ENCODE assay signal across 9 mouse cellular contexts in genomic region chr7:73399501-73400044, GRCm38 (mm10). TPM values are rescaled to one million over a fixed set of nuclear protein-coding genes. Genes with fewer than 3 reads are reported as not detected.
DNase-seq lines count a peak whose midpoint lies in the region; ATAC-seq and TF ChIP-seq lines count a peak whose summit lies in the region.
"Had no signal": no experiment of that assay in that cellular context is flagged by ENCODE, and none has a peak within 500 bp of the region (broad histone marks: within the 10 kb centered on the region; RNA-seq: fewer than 3 reads in every experiment).

No protein-coding gene starts in this region.

- no peak overlapping the region for H3K9ac ChIP-seq in liver, embryonic 12.5 days

- peak overlapping the region; percentile 55 for H3K4me2 ChIP-seq in liver, embryonic 12.5 days
- H3K4me2 ChIP-seq in myocyte (ENCODE audit: low read depth) = peak overlapping the region; percentile 72

- H3K36me3 ChIP-seq in liver, embryonic 12.5 days = no peaks in the 10 kb centered on the region
- H3K36me3 ChIP-seq in myocyte (ENCODE audit: control insufficient read depth, insufficient read depth) = no peaks in the 10 kb centered on the region

- H3K79me2 ChIP-seq in myocyte (ENCODE audit: control insufficient read depth, insufficient read depth) = peaks cover 8% of the 10 kb centered on the region

- 7% methylated on average over 19 of the region's 19 CpGs for WGBS in liver, embryonic 12.5 days (ENCODE audit: insufficient replicate concordance)

- peak; percentile 18 for DNase-seq in 416B (ENCODE audit: low read depth)
- DNase-seq in adrenal gland, adult (ENCODE audit: inconsistent age in 2 of 2, low spot score in 1 of 2) = peak; percentile 78 to 94
- peak; percentile 79 to 92 for DNase-seq in heart, adult 18-20 months
- peak; percentile 50 for DNase-seq in kidney, adult 11 months
- DNase-seq in thymus, postnatal 25 days = peak; percentile 42

- peaks cover 75% of the 10 kb centered on the region for H3K27me3 ChIP-seq in liver, embryonic 12.5 days (replicated peaks)
- H3K27me3 ChIP-seq in myocyte (ENCODE audit: control insufficient read depth, insufficient read depth, insufficient read length) = no peaks in the 10 kb centered on the region

- no peak for TF ChIP-seq POLR2A in myocyte (IDR thresholded peaks at IDR 0.05; ENCODE audit: insufficient read length, low read depth)

- ATAC-seq in common myeloid progenitor, adult 5-6 weeks (replicated peaks; ENCODE audit: low read depth, poor library complexity, severe bottlenecking) = peak; percentile 52; the same call in 1 of the 2 replicates
- no peak for ATAC-seq in liver, embryonic 12.5 days

- H3K4me1 ChIP-seq in liver, embryonic 12.5 days = peaks cover 13% of the 10 kb centered on the region

- no peak overlapping the region for H3ac ChIP-seq in myocyte (ENCODE audit: control insufficient read depth, insufficient read length)

- no peak overlapping the region for H3K27ac ChIP-seq in liver, embryonic 12.5 days

- H3K9me3 ChIP-seq in liver, embryonic 12.5 days (replicated peaks) = no peaks in the 10 kb centered on the region

- peak overlapping the region; percentile 23 for H3K4me3 ChIP-seq in liver, embryonic 12.5 days
- peak overlapping the region; percentile 1 for H3K4me3 ChIP-seq in myocyte
- H3K4me3 ChIP-seq: erythroblast, embryonic 14.5 days had no signal

TF ChIP-seq in myocyte, 11 proteins besides CTCF, POLR2A, EP300 and RAD21:
- TF ChIP-seq USF1 (IDR thresholded peaks at IDR 0.05; ENCODE audit: low read depth) = no peak
- no peak for TF ChIP-seq MYOG (IDR thresholded peaks at IDR 0.05; ENCODE audit: control insufficient read depth in 1 of 3, insufficient read depth in 1 of 3, insufficient read length in 2 of 3, low read depth in 2 of 3)
- TF ChIP-seq REST (IDR thresholded peaks at IDR 0.05; ENCODE audit: insufficient read depth, insufficient read length) = no peak
- no peak for TF ChIP-seq SRF (IDR thresholded peaks at IDR 0.05; ENCODE audit: control insufficient read depth, insufficient read length, low read depth)
- TF ChIP-seq TCF12 (IDR thresholded peaks at IDR 0.05; ENCODE audit: insufficient read depth, poor library complexity, severe bottlenecking) = no peak
- no peak for TF ChIP-seq TCF3 (IDR thresholded peaks at IDR 0.05; ENCODE audit: insufficient read length, low read depth)
- TF ChIP-seq POLR2AphosphoS2 (IDR thresholded peaks at IDR 0.05; ENCODE audit: insufficient read length, low read depth) = no peak
- TF ChIP-seq MYOD1 (IDR thresholded peaks at IDR 0.05; ENCODE audit: control insufficient read depth in 1 of 3, insufficient read length in 2 of 3, low read depth in 2 of 3) = no peak
- TF ChIP-seq E2F4 (IDR thresholded peaks at IDR 0.05; ENCODE audit: insufficient read depth) = no peak
- no peak for TF ChIP-seq MAX (IDR thresholded peaks at IDR 0.05; ENCODE audit: low read depth)
- no peak for TF ChIP-seq CEBPB (IDR thresholded peaks at IDR 0.05; ENCODE audit: insufficient read depth, poor library complexity, severe bottlenecking)

RNA-seq across cellular contexts. Expression of gene Rgma, which starts 24.3 kb away (rescaled TPM):
- not detected in 2 replicates for total RNA-seq in common myeloid progenitor, adult 5-6 weeks (2017)
- total RNA-seq in heart, adult 18-20 months (2021) = 10 to 100 TPM; 34.5 to 51.1 TPM
- 0.55 and 0.89 TPM in 2 replicates for polyA plus RNA-seq in liver, embryonic 12.5 days (2016; fragmentation: Nextera tagmentation; extraction: Ambion mirVana)
- polyA plus RNA-seq in myocyte (2012; fragmentation: generic; extraction: Trizol) = 34.0 TPM
- polyA plus RNA-seq: erythroblast, embryonic 14.5 days had no signal

Comparison
In these comparisons a context has a peak if more than half of its experiments do, and no peak if none do; other contexts are left out.
1. DNase-seq: peak in every context shown above with its lines; median percentile 86 in adrenal gland, adult; 86 in heart, adult 18-20 months; 50 in kidney, adult 11 months; 42 in thymus, postnatal 25 days; 18 in 416B.
2. RNA of gene Rgma, which starts 24.3 kb away (total RNA-seq): 34.5 to 51.1 TPM in heart, adult 18-20 months; not detected in common myeloid progenitor, adult 5-6 weeks; every median in the first group is over 10 times any median in the second.